In genomic region chr13:112511261-112511660, GRCm38 (mm10) we compare ENCODE assay signal across 11 mouse cellular contexts. TPM values are rescaled to one million over a fixed set of nuclear protein-coding genes. Genes with fewer than 3 reads are reported as not detected.
DNase-seq lines count a peak whose midpoint lies in the region; ATAC-seq lines count a peak whose summit lies in the region.
"Had no signal": no experiment of that assay in that cellular context is flagged by ENCODE, and none has a peak within 500 bp of the region (broad histone marks: within the 10 kb centered on the region; RNA-seq: fewer than 3 reads in every experiment).

No protein-coding gene starts in this region.

- peak; percentile 50 for DNase-seq in heart, postnatal 4 days
- no peak for DNase-seq in heart, postnatal 25 days (ENCODE audit: low spot score)
- peak; percentile 27 for DNase-seq in midbrain, embryonic 14.5 days
- DNase-seq in adrenal gland, postnatal 14 days: peak; percentile 66
- DNase-seq in kidney, postnatal 4 days: peak; percentile 47 to 59
- DNase-seq in yolk sac, embryonic 10.5 days (ENCODE audit: low spot score): no peak
- no peak for DNase-seq in cerebellum, adult 11 months
- DNase-seq: cerebellum, adult 9-11 months; liver, embryonic 13.5 days had no signal

- peaks cover 14% of the 10 kb centered on the region; the same call in 1 of the 2 replicates for H3K36me3 ChIP-seq in midbrain, embryonic 14.5 days (ENCODE audit: control insufficient read depth, insufficient read depth, low read length)
- 0 out of 2 replicates have a peak, but pooled peaks cover 2% of the 10 kb centered on the region for H3K36me3 ChIP-seq in midbrain, embryonic 16.5 days (ENCODE audit: control insufficient read depth, insufficient read depth, low read length)

- no peaks in the 10 kb centered on the region for H3K4me1 ChIP-seq in midbrain, embryonic 14.5 days (ENCODE audit: control insufficient read depth, insufficient read depth, low read length)
- no peaks in the 10 kb centered on the region for H3K4me1 ChIP-seq in midbrain, embryonic 16.5 days (ENCODE audit: control insufficient read depth, insufficient read depth, low read length)
- H3K4me1 ChIP-seq: embryonic facial prominence, embryonic 15.5 days; liver, embryonic 13.5 days had no signal

- ATAC-seq in midbrain, embryonic 14.5 days (ENCODE audit: low FRiP score, low TSS enrichment): no peak
- no peak for ATAC-seq in midbrain, embryonic 16.5 days

- H3K9me3 ChIP-seq in midbrain, embryonic 14.5 days (ENCODE audit: control insufficient read depth, low read length): no peaks in the 10 kb centered on the region
- H3K9me3 ChIP-seq in midbrain, embryonic 16.5 days (replicated peaks; ENCODE audit: control insufficient read depth, low read length, poor library complexity, severe bottlenecking): no peaks in the 10 kb centered on the region
- H3K9me3 ChIP-seq: embryonic facial prominence, embryonic 15.5 days; liver, embryonic 13.5 days had no signal

- intact Hi-C loops in heart, postnatal 25 days (cut with DNase I): no loop called here

- no peak overlapping the region for H3K4me2 ChIP-seq in midbrain, embryonic 14.5 days (ENCODE audit: low read length)
- H3K4me2 ChIP-seq in midbrain, embryonic 16.5 days (ENCODE audit: low read length): no peak overlapping the region
- H3K4me2 ChIP-seq: embryonic facial prominence, embryonic 15.5 days; liver, embryonic 13.5 days had no signal

- no peaks in the 10 kb centered on the region for H3K27me3 ChIP-seq in midbrain, embryonic 14.5 days (ENCODE audit: control insufficient read depth, insufficient read depth, low read length)
- H3K27me3 ChIP-seq in midbrain, embryonic 16.5 days (ENCODE audit: control insufficient read depth, insufficient read depth, low read depth, low read length): no peaks in the 10 kb centered on the region
- H3K27me3 ChIP-seq: embryonic facial prominence, embryonic 15.5 days; liver, embryonic 13.5 days had no signal

- WGBS in midbrain, embryonic 14.5 days: 81% methylated on average over 11 of the region's 11 CpGs
- WGBS in midbrain, embryonic 16.5 days: 84% methylated on average over 11 of the region's 11 CpGs

- H3K4me3 ChIP-seq in midbrain, embryonic 14.5 days (replicated peaks; ENCODE audit: low read depth, low read length): no peak overlapping the region
- no peak overlapping the region for H3K4me3 ChIP-seq in midbrain, embryonic 16.5 days (ENCODE audit: low read depth, low read length)
- H3K4me3 ChIP-seq: embryonic facial prominence, embryonic 15.5 days; liver, embryonic 13.5 days had no signal

- H3K27ac ChIP-seq in midbrain, embryonic 14.5 days (replicated peaks; ENCODE audit: low read depth, low read length): no peak overlapping the region
- H3K27ac ChIP-seq in midbrain, embryonic 16.5 days (ENCODE audit: low read length): no peak overlapping the region
- H3K27ac ChIP-seq: embryonic facial prominence, embryonic 15.5 days; liver, embryonic 13.5 days had no signal

- no peak overlapping the region for H3K9ac ChIP-seq in midbrain, embryonic 14.5 days (replicated peaks; ENCODE audit: low read length)
- no peak overlapping the region for H3K9ac ChIP-seq in midbrain, embryonic 16.5 days (ENCODE audit: low read depth, low read length)
- H3K9ac ChIP-seq: embryonic facial prominence, embryonic 15.5 days; liver, embryonic 13.5 days had no signal

RNA-seq across cellular contexts. Expression of gene Il6st, which starts 47.4 kb away (rescaled TPM):
- total RNA-seq in heart, postnatal 4 days (2021): 100 to 1,000 TPM; 149 to 157 TPM
- total RNA-seq in heart, postnatal 25 days (2021): 100 to 1,000 TPM; 181 to 216 TPM
- polyA plus RNA-seq in midbrain, embryonic 14.5 days (2014; fragmentation: Nextera tagmentation; extraction: Ambion mirVana): 9.7 and 20.7 TPM in 2 replicates
- polyA plus RNA-seq in midbrain, embryonic 16.5 days (2015; fragmentation: Nextera tagmentation; extraction: Ambion mirVana): 20.5 and 25.1 TPM in 2 replicates
- 300 and 308 TPM in 2 replicates for total RNA-seq in adrenal gland, postnatal 14 days (2021)

Comparison
In these comparisons a context has a peak if more than half of its experiments do, and no peak if none do; other contexts are left out.
1. DNase-seq: peak in heart, postnatal 4 days (single experiment), midbrain, embryonic 14.5 days (single experiment), adrenal gland, postnatal 14 days (single experiment) and kidney, postnatal 4 days (2 of 2); none in heart, postnatal 25 days (single experiment), yolk sac, embryonic 10.5 days (single experiment) and cerebellum, adult 11 months (single experiment).